Mouse (Mus musculus) layer of hippocampus, adult 11-12 months (tissue): ENCODE measurements around the gene Prkce.

ENCODE experiments used
- DNase-seq: peaks from one replicate; pipeline ENCODE4 v3.0.0; 2022; ENCODE audit warnings: low spot score

Prkce gene

GRCm38 (mm10) chr17:86523374-86523773 lies 355.8 kb downstream of the Prkce start:
- no peak for DNase-seq

GRCm38 (mm10) chr17:86523843-86524242 lies 356.3 kb downstream of the Prkce start:
- no peak for DNase-seq

- no peak for DNase-seq
Measured at GRCm38 (mm10) chr17:86525075-86525474, 357.5 kb downstream of the Prkce start.

DNA sequence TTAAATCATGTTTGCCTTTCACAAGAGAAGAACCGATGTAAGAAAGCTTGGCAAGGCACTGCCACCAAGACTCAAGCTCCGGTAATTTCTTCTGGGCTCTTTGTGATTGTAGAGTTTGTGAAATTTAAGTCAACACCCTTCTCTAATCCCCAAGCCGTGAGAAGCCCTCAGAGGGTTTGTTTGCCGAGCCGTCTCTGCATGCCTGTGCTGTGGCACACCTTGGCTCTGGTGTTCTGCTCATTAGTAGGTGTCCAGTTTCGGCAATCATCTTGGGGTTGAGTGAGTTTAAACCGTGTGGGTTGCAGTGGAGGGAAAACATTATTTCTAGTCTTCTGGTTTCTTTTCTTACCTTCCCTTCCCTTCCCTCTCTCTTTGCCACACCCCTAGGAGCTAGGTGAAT lies 358.4 kb downstream of the Prkce start:
- DNase-seq = no peak

GRCm38 (mm10) chr17:86527298-86527697 lies 359.7 kb downstream of the Prkce start:
- DNase-seq = no peak

- DNase-seq = no peak
Measured at GRCm38 (mm10) chr17:86529003-86529402, 361.4 kb downstream of the Prkce start.

- no peak for DNase-seq
Measured at GRCm38 (mm10) chr17:86529411-86529810, 361.8 kb downstream of the Prkce start.

DNA sequence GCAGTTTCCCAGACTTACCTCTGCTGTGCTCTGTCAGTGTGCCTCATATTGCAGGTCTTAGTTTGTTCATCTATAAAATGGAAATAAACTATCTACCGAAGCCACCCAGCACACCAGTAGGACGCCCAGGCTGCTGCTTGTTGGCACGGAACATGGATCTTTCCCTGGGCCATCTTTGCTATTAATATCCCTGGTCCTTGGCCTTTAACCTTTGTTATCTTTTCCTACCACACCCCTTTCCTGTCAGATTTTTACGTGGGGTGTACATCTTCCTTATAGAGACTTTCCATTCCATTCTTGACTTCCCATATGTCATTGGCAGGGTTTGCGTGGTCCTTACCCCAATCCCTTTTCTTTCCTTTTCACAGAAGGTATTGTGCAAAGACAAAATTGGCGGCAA lies 363.6 kb downstream of the Prkce start:
- no peak for DNase-seq

- no peak for DNase-seq
Measured at GRCm38 (mm10) chr17:86532783-86533548, 365.4 kb downstream of the Prkce start.

- no peak for DNase-seq
Measured at GRCm38 (mm10) chr17:86533549-86533851, 365.9 kb downstream of the Prkce start.

- DNase-seq = no peak
Measured at GRCm38 (mm10) chr17:86535096-86535495, 367.5 kb downstream of the Prkce start.

DNA sequence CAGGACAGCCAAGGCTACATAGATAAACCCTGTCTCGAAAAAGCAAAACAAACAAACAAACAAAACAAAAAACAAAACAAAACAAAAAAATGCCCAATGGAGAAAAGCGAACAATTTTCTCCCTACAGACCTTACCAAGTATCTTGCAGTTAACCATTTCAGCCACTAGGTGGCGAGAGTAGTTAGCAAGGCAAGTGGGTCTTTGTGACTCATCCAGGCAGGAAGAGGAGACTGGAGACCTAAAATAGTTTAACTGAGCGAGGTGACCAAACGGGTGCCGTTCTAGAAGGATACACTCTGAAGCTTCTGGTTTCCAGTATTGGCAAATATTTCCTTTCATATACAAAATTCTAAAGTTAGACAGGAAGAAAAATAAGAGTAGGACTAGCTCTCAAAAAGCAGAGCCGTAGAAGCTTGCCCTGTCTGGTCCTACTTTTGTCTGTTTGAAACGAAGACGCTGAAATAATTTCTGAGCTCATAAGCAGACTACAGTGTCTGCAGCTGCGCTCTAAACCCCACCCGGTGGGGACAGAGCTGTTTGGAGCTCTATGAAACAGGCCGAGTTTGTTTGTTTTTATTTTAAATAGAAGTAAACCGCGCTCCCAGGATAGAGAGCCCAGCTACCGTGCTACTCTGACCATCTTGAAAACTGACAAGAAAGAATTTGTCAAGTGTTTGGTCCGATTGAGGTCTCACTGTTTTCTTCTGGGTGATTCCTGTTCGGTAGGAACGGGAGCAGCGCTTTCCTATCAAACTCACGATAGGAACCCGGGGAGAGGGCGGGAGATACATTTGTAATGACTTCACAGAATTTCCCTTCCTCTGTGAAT lies 368.5 kb downstream of the Prkce start:
- peak; percentile 92 for DNase-seq

GRCm38 (mm10) chr17:86539881-86540430 lies 372.4 kb downstream of the Prkce start:
- DNase-seq = no peak

DNA sequence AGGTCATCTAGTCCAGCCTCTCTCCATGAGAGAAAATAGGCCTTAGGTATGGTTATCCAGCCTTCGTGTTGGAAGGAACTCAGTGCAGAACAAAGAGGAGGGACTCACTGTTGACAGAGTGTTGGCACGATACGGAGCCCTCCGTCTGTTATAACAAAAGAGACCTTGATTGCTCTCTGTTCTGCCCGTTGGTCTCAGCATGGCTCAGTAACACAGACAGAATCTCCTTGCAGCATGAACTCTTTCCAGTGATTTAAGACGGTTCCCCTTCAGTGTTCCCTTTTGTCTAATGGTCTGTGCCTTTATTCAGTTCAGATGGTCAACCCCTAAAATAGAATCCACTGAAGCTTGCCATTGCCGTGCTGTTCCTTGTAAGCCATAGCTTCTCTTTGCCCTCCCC lies 378.9 kb downstream of the Prkce start:
- no peak for DNase-seq

DNA sequence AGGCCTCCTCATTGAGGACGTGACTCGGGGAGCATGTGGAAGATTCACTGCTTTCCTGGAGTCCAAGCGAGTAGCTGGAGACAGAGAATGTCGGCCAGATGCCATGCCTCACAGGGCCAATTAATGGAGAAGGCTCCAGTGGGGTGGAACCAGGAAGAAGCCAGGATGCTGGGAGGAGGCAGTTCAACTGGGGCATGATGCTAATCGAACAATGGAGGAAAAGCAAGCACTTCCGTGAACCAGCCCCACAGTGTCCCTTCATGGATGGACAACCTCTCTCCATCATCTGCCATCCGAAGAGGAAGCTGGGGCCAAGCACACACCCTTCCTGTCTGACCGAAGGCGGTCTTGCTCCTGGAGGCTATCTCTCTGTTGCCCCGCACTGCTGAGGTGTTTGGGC lies 381.5 kb downstream of the Prkce start:
- no peak for DNase-seq

GRCm38 (mm10) chr17:86551561-86551960 lies 384.0 kb downstream of the Prkce start:
- DNase-seq = no peak

- no peak for DNase-seq
Measured at GRCm38 (mm10) chr17:86551995-86552394, 384.4 kb downstream of the Prkce start.

GRCm38 (mm10) chr17:86559206-86559891 lies 391.8 kb downstream of the Prkce start:
- DNase-seq = no peak

DNA sequence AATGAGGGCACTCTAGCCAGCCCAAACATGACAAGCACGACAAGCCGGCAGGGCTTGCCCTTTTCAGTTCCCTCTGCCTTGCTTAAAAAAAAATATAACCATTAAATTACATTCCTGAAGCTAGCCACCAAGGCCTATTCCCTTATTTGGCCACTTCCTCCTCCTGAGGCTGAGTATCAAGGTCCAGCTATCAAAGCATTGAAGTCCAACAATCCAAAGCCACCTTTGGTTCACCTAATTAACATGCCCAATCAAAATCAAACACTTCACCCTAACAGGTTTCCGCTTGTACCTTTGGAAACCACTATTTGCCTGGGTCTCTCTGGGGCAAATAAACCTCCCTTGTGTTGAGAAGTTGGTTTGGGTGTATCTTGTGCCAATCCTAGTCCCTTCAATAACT lies 392.9 kb downstream of the Prkce start:
- DNase-seq = no peak

GRCm38 (mm10) chr17:86570491-86570890 lies 402.9 kb downstream of the Prkce start:
- DNase-seq = no peak

DNA sequence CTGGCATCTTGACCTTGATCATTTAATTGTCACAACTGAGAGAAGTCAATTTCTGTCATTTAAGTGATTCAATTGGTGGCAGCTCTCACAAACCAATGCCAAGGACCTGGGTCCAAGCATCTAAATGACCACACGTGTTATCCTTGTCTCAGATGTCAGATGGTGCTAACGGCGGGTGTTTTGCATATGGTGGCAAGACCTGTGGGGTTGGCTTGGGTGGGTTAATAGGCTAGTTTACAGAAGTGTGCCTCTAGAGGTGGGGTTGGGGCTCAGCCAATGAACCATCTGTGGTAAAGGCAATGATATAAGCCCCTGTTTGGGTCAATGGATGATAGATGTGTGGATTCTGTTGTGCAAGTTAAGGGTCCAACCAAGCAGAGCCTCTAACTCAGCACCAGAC lies 403.7 kb downstream of the Prkce start:
- no peak for DNase-seq

DNA sequence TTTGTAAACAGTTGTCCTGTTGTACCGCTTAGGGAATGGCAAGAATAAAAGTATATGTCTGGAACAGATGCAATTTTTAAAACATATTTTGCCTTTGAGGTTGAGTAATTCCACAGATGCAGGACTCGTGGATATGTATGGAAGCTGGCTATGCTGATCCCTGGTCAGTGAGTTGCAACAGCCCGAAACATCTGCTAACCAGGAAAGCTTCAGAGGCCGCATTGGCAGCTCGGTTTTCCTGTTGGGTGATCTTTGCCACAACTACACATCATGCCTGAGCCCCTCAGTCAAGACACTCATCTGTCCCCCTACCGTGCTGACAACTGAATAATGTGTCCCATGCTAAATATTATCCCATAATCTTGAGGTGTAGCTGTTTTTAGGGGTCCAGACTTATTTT lies 404.6 kb downstream of the Prkce start:
- DNase-seq = no peak

DNA sequence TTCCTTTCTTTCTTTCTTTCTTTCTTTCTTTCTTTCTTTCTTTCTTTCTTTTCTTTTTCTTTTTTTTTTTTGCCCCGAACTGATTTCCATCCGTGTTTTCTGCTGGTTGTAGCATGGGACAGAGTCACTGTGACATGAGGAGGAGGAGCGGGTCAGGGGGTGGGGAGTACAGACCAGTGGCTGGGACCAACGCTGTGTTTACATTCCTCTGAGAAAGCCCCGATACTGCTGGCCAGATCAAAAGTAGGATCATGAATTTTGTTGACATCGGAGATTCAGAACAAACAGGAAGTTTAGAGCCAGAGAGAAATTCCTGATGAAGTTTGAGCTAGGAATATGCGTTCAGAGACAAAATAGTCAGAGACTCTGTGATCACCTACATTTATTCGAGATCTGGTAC lies 405.0 kb downstream of the Prkce start:
- DNase-seq = no peak
